Mouse (Mus musculus): ENCODE measurements around the gene Tmeff1. TPM values are rescaled to one million over a fixed set of nuclear protein-coding genes. Genes with fewer than 3 reads are reported as not detected.

Tmeff1 gene
- total RNA-seq, 1 experiment: 257 TPM

GRCm38 (mm10) chr4:48581201-48581600, 3.8 kb upstream of the Tmeff1 start:
- Histone ChIP-seq H3K4me1 (ENCODE audit: control insufficient read depth in 2 of 2, insufficient read depth in 2 of 2, low read length in 2 of 2, poor library complexity in 1 of 2) (peaks cover 22 to 28% of the 10 kb centered on the region in 2 experiments), H3K9ac (ENCODE audit: insufficient read depth, low read depth, low read length, poor library complexity, severe bottlenecking) (no peak overlapping the region), H3K36me3 (ENCODE audit: control insufficient read depth, insufficient read depth, low read length, poor library complexity, severe bottlenecking) (no peaks in the 10 kb centered on the region)

GRCm38 (mm10) chr4:48581993-48582392, 3.0 kb upstream of the Tmeff1 start:
- in situ Hi-C loops (cut with MboI; ENCODE audit: low sequenced_read_pairs in 2 of 2, unreplicated experiment in 2 of 2): no loop called here
- Histone ChIP-seq H3K36me3 (ENCODE audit: control insufficient read depth, insufficient read depth, low read length, poor library complexity, severe bottlenecking) (no peaks in the 10 kb centered on the region), H3K4me1 (ENCODE audit: control insufficient read depth in 2 of 2, insufficient read depth in 2 of 2, low read length in 2 of 2, poor library complexity in 1 of 2) (peaks cover 22 to 25% of the 10 kb centered on the region in 2 experiments), H3K9me3 (ENCODE audit: control insufficient read depth, insufficient read depth, low read depth, low read length) (no peaks in the 10 kb centered on the region), H3K4me3 (ENCODE audit: insufficient read depth in 1 of 2, low read depth in 1 of 2, low read length in 2 of 2, poor library complexity in 1 of 2, severe bottlenecking in 1 of 2) (no peak overlapping the region), H3K9ac (ENCODE audit: insufficient read depth, low read depth, low read length, poor library complexity, severe bottlenecking) (no peak overlapping the region), H3K27ac (ENCODE audit: insufficient read depth, low read depth, low read length, poor library complexity, severe bottlenecking) (no peak overlapping the region)
- DNase-seq (ENCODE audit: low read depth, low spot score): no peak
- TF ChIP-seq HCFC1 (IDR thresholded peaks at IDR 0.05; ENCODE audit: borderline replicate concordance, insufficient read depth, low read length) (no peak), ZC3H11A (IDR thresholded peaks at IDR 0.05; ENCODE audit: borderline replicate concordance, low read depth, low read length) (no peak), CHD2 (IDR thresholded peaks at IDR 0.05; ENCODE audit: low read depth, low read length) (no peak), ZNF384 (IDR thresholded peaks at IDR 0.05; ENCODE audit: low read depth, low read length) (no peak), MAFK (IDR thresholded peaks at IDR 0.05; ENCODE audit: insufficient read depth, low read depth, low read length) (no peak)

More at GRCm38 (mm10) chr4:48581201-48581600, 3.8 kb upstream of the Tmeff1 start:
- Histone ChIP-seq H3K9me3 (ENCODE audit: control insufficient read depth, insufficient read depth, low read depth, low read length) (no peaks in the 10 kb centered on the region), H3K27ac (ENCODE audit: insufficient read depth, low read depth, low read length, poor library complexity, severe bottlenecking) (no peak overlapping the region), H3K4me3 (ENCODE audit: insufficient read depth in 1 of 2, low read depth in 1 of 2, low read length in 2 of 2, poor library complexity in 1 of 2, severe bottlenecking in 1 of 2) (no peak overlapping the region)
- no peak for DNase-seq (ENCODE audit: low read depth, low spot score)
- in situ Hi-C loops (cut with MboI; ENCODE audit: low sequenced_read_pairs in 2 of 2, unreplicated experiment in 2 of 2): no loop called here
- TF ChIP-seq HCFC1 (IDR thresholded peaks at IDR 0.05; ENCODE audit: borderline replicate concordance, insufficient read depth, low read length): no peak
- TF ChIP-seq ZC3H11A (IDR thresholded peaks at IDR 0.05; ENCODE audit: borderline replicate concordance, low read depth, low read length): no peak
- no peak for TF ChIP-seq ZNF384 (IDR thresholded peaks at IDR 0.05; ENCODE audit: low read depth, low read length)

GRCm38 (mm10) chr4:48582941-48583340, 2.0 kb upstream of the Tmeff1 start:
- Histone ChIP-seq H3K4me3 (ENCODE audit: insufficient read depth in 1 of 2, low read depth in 1 of 2, low read length in 2 of 2, poor library complexity in 1 of 2, severe bottlenecking in 1 of 2) (no peak overlapping the region), H3K36me3 (ENCODE audit: control insufficient read depth, insufficient read depth, low read length, poor library complexity, severe bottlenecking) (peaks cover 1% of the 10 kb centered on the region; the same call in 1 of the 2 replicates), H3K27ac (ENCODE audit: insufficient read depth, low read depth, low read length, poor library complexity, severe bottlenecking) (no peak overlapping the region), H3K9ac (ENCODE audit: insufficient read depth, low read depth, low read length, poor library complexity, severe bottlenecking) (no peak overlapping the region), H3K4me1 (ENCODE audit: control insufficient read depth in 2 of 2, insufficient read depth in 2 of 2, low read length in 2 of 2, poor library complexity in 1 of 2) (peaks cover 19 to 22% of the 10 kb centered on the region in 2 experiments), H3K9me3 (ENCODE audit: control insufficient read depth, insufficient read depth, low read depth, low read length) (no peaks in the 10 kb centered on the region)
- in situ Hi-C loops (cut with MboI; ENCODE audit: low sequenced_read_pairs in 2 of 2, unreplicated experiment in 2 of 2): no loop called here
- DNase-seq (ENCODE audit: low read depth, low spot score): no peak
- no peak for TF ChIP-seq HCFC1 (IDR thresholded peaks at IDR 0.05; ENCODE audit: borderline replicate concordance, insufficient read depth, low read length)
- no peak for TF ChIP-seq ZC3H11A (IDR thresholded peaks at IDR 0.05; ENCODE audit: borderline replicate concordance, low read depth, low read length)
- TF ChIP-seq ZNF384 (IDR thresholded peaks at IDR 0.05; ENCODE audit: low read depth, low read length): no peak

DNA sequence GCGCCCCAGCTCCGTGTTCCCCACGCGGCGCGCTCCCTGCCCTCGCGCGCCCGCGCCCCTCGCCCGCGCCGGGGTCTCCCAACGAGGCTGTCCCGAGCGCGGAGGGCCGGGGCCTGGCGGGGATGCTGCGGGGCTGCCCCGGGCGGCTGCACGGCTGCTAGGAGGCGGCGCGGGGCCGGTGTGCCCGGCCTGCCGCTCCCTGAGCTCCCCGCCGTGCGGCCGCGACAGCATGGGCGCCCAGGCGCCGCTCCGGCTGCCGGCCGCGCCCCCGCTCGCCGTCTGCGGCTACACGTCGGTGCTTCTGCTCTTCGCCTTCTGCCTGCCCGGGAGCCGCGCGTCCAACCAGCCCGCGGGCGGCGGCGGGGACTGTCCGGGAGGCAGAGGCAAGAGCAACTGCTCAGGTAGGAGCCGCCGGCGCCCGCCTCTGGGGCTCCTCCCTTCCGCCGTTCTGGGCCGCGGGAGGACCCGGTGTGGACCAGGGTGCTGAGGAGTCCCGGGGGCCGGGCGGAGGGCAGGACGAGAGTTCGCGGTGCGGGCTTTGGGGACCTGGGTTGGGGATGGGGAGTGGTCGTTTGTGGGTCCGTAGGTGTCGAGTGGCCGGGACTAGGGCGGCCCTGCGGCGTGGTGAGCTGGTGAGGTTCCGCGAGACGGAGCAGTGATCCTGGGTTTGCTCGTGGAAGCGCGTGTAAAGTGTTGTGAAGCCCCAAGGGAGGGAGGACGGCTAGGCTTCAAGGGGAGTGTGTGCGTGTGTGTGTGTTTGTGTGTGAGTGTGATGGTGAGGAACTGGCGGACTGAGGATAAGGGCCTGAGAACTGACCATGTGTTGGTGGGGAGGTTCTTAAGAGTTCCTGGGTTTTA, 496 bp downstream of the Tmeff1 start:
- H3K27ac ChIP-seq (ENCODE audit: insufficient read depth, low read depth, low read length, poor library complexity, severe bottlenecking): peak overlapping the region; percentile 59
- peak overlapping the region; percentile 78 for H3K9ac ChIP-seq (ENCODE audit: insufficient read depth, low read depth, low read length, poor library complexity, severe bottlenecking)
- in situ Hi-C loops (cut with MboI; ENCODE audit: low sequenced_read_pairs in 2 of 2, unreplicated experiment in 2 of 2): no loop called here
- peaks cover 5% of the 10 kb centered on the region for H3K36me3 ChIP-seq (ENCODE audit: control insufficient read depth, insufficient read depth, low read length, poor library complexity, severe bottlenecking)
- no peak for TF ChIP-seq ZC3H11A (IDR thresholded peaks at IDR 0.05; ENCODE audit: borderline replicate concordance, low read depth, low read length)
- TF ChIP-seq HCFC1 (IDR thresholded peaks at IDR 0.05; ENCODE audit: borderline replicate concordance, insufficient read depth, low read length): no peak
- no peak for TF ChIP-seq ZNF384 (IDR thresholded peaks at IDR 0.05; ENCODE audit: low read depth, low read length)
- no peak for TF ChIP-seq CHD2 (IDR thresholded peaks at IDR 0.05; ENCODE audit: low read depth, low read length)
- no peak for TF ChIP-seq MAFK (IDR thresholded peaks at IDR 0.05; ENCODE audit: insufficient read depth, low read depth, low read length)
- H3K4me3 ChIP-seq (ENCODE audit: insufficient read depth in 1 of 2, low read depth in 1 of 2, low read length in 2 of 2, poor library complexity in 1 of 2, severe bottlenecking in 1 of 2): peak overlapping the region; percentile 80 to 81
- no peak for DNase-seq (ENCODE audit: low read depth, low spot score)
- no peaks in the 10 kb centered on the region for H3K9me3 ChIP-seq (ENCODE audit: control insufficient read depth, insufficient read depth, low read depth, low read length)
- H3K4me1 ChIP-seq (ENCODE audit: control insufficient read depth in 2 of 2, insufficient read depth in 2 of 2, low read length in 2 of 2, poor library complexity in 1 of 2): peaks cover 10 to 11% of the 10 kb centered on the region in 2 experiments
